In the genomic region with DNA sequence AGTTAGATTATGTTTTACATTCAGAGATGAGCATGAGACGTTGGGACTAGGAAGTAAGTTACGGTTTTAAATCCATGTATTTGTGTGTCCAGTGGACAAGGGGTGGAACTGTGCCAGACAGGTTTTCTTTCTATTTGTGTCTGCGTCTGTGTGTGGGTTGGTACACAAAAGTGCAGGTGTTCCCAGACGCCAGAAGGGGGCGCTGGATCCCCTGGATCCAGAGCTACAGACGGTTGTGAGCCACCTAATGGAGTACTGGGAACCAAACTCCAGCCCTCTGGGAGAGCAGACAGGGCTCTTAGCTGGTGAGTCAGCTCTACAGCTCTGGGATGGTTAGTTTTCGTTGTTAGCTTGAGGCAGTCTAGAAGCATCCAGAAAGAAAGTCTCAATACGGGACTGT, we compare ENCODE assay signal across 19 mouse cellular contexts. TPM values are rescaled to one million over a fixed set of nuclear protein-coding genes. Genes with fewer than 3 reads are reported as not detected.
"Had no signal": no experiment of that assay in that cellular context is flagged by ENCODE, and none has a peak within 500 bp of the region (broad histone marks: within the 10 kb centered on the region; RNA-seq: fewer than 3 reads in every experiment).

No protein-coding gene starts in this region.

- DNase-seq: kidney, postnatal 14 days; layer of hippocampus, postnatal 36 days; liver; liver, embryonic 13.5 days; lung, adult 2 months; lung, postnatal 36 days; midbrain, embryonic 14.5 days; right cerebral cortex, postnatal 14 days; thymus, postnatal 4 days had no signal

- ATAC-seq: lung, postnatal 0 days had no signal

- H3K4me2 ChIP-seq: kidney, embryonic 15.5 days; limb, embryonic 12.5 days; liver, embryonic 13.5 days; neural tube, embryonic 12.5 days; stomach, embryonic 15.5 days had no signal

- H3K36me3 ChIP-seq: kidney, embryonic 15.5 days; limb, embryonic 12.5 days; liver, embryonic 13.5 days; neural tube, embryonic 12.5 days; stomach, embryonic 15.5 days had no signal

- H3K27me3 ChIP-seq: kidney, embryonic 15.5 days; limb, embryonic 12.5 days; neural tube, embryonic 12.5 days; stomach, embryonic 15.5 days had no signal

- H3K4me1 ChIP-seq: liver, embryonic 13.5 days; neural tube, embryonic 12.5 days; stomach, embryonic 15.5 days had no signal

- H3K9ac ChIP-seq: kidney, embryonic 15.5 days; limb, embryonic 12.5 days; liver, embryonic 13.5 days; neural tube, embryonic 12.5 days; stomach, embryonic 15.5 days had no signal

- H3K4me3 ChIP-seq: kidney, embryonic 15.5 days; limb, embryonic 12.5 days; liver, embryonic 13.5 days; neural tube, embryonic 12.5 days; stomach, embryonic 15.5 days had no signal

- H3K27ac ChIP-seq: kidney, embryonic 15.5 days; limb, embryonic 12.5 days; liver, embryonic 13.5 days; neural tube, embryonic 12.5 days; stomach, embryonic 15.5 days had no signal

- H3K9me3 ChIP-seq: kidney, embryonic 15.5 days; limb, embryonic 12.5 days; liver, embryonic 13.5 days; neural tube, embryonic 12.5 days; stomach, embryonic 15.5 days had no signal

RNA-seq across cellular contexts. Expression of gene Col5a3, which starts 26.9 kb away (rescaled TPM):
- total RNA-seq: monocyte, adult 5-6 weeks had no signal

RNA-seq across cellular contexts. Expression of gene Rdh8, which starts 30.3 kb away (rescaled TPM):
- total RNA-seq: layer of hippocampus, postnatal 36 days; left cerebral cortex, postnatal 36 days; megakaryocyte progenitor cell, adult 5-6 weeks; monocyte, adult 5-6 weeks had no signal
- polyA plus RNA-seq: kidney, embryonic 15.5 days; large intestine, adult 2 months; limb, embryonic 12.5 days; liver, embryonic 13.5 days; lung, adult 2 months; lung, postnatal 0 days; midbrain, embryonic 14.5 days; neural tube, embryonic 12.5 days; spleen, adult 2 months; stomach, embryonic 15.5 days had no signal

RNA-seq across cellular contexts. Expression of gene Olfm2, which starts 41.8 kb away (rescaled TPM):
- total RNA-seq: monocyte, adult 5-6 weeks had no signal
